Mouse (Mus musculus) liver, embryonic 13.5 days (tissue): Measurements from ENCODE around the gene Appl2. TPM values are rescaled to one million over a fixed set of nuclear protein-coding genes. Genes with fewer than 3 reads are reported as not detected.

Experiments
- ATAC-seq: fragments of 200-750 bp; cut with Nextera tagmentation; 2 replicates; pipeline ENCODE4 v1.8.0; 2017; ENCODE audit warnings: low read depth, mild to moderate bottlenecking, moderate number of reproducible peaks, moderate library complexity
- DNase-seq: peaks from one replicate; pipeline ENCODE4 v3.0.0; 2022
- H3K27ac ChIP-seq: fragments of 300-500 bp; sonication (generic); 2 replicates; pipeline ENCODE4 v1.5.1; 2015; ENCODE audit warnings: moderate library complexity, mild to moderate bottlenecking, inconsistent platforms
- H3K27me3 ChIP-seq: fragments of 300-500 bp; sonication (generic); 2 replicates; pipeline ENCODE4 v1.6.1; 2015; ENCODE audit warnings: mild to moderate bottlenecking, inconsistent platforms
- H3K36me3 ChIP-seq: fragments of 300-500 bp; sonication (generic); 2 replicates; pipeline ENCODE4 v1.6.1; 2015; ENCODE audit warnings: mild to moderate bottlenecking, inconsistent platforms
- H3K4me1 ChIP-seq: fragments of 300-500 bp; sonication (generic); replicated peaks from 2 replicates; pipeline ENCODE4 v1.6.1; 2015; ENCODE audit warnings: inconsistent platforms
- H3K4me2 ChIP-seq: fragments of 300-500 bp; sonication (generic); 2 replicates; pipeline ENCODE4 v1.6.1; 2015; ENCODE audit warnings: inconsistent platforms, mild to moderate bottlenecking, moderate library complexity
- H3K4me3 ChIP-seq: fragments of 300-500 bp; sonication (generic); replicated peaks from 2 replicates; pipeline ENCODE4 v1.5.1; 2015; ENCODE audit warnings: mild to moderate bottlenecking, inconsistent platforms
- H3K9ac ChIP-seq: fragments of 300-500 bp; sonication (generic); 2 replicates; pipeline ENCODE4 v1.6.1; 2015; ENCODE audit warnings: mild to moderate bottlenecking, inconsistent platforms
- H3K9me3 ChIP-seq: fragments of 300-500 bp; sonication (generic); replicated peaks from 2 replicates; pipeline ENCODE4 v1.6.1; 2016; ENCODE audit warnings: inconsistent platforms
- WGBS: fragments of 180-500 bp; shearing (Covaris S2); methylation state at CpG from one replicate; pipeline ENCODE4 v1.1.7; 2015; ENCODE audit not compliant: insufficient replicate concordance; 5-methylcytosine and 5-hydroxymethylcytosine counted together
- polyA plus RNA-seq: library from polyadenylated mRNA; unstranded; fragments of >200 nt; fragmentation: Nextera tagmentation; extraction: Ambion mirVana; gene quantifications from 2 replicates; pipeline ENCODE4 v1.2.1, GENCODE M21; 2015

Gene Appl2
- polyA plus RNA-seq, 1 experiment from 2014 or later = 8.5 TPM

DNA sequence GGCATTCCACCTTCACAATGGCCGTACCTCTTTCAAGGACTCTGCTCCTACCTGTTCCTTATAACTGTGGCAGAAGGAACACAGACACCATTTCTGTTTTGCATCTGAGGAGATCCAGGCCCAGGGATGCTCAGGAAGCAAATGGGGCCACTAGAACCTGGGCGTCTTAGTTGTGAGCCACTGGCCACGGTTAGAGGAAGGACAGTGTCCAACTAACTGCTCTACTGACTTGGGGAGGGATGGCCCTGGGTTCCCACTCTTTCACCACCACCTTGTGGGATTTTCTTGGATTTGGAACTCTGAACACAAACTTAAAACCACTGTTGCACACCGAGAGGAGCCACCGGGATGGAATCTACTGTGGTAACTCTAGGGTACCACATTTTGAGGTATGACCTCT, 36.7 kb downstream of the Appl2 start:
- WGBS = 73% methylated on average over 5 of the region's 5 CpGs
- Histone ChIP-seq H3K4me3 (no peak overlapping the region), H3K4me1 (no peaks in the 10 kb centered on the region), H3K27me3 (no peaks in the 10 kb centered on the region), H3K9me3 (no peaks in the 10 kb centered on the region), H3K36me3 (peaks cover 13% of the 10 kb centered on the region; the same call in 1 of the 2 replicates), H3K27ac (no peak overlapping the region), H3K4me2 (no peak overlapping the region), H3K9ac (no peak overlapping the region)
- DNase-seq = no peak
- no peak for ATAC-seq

DNA sequence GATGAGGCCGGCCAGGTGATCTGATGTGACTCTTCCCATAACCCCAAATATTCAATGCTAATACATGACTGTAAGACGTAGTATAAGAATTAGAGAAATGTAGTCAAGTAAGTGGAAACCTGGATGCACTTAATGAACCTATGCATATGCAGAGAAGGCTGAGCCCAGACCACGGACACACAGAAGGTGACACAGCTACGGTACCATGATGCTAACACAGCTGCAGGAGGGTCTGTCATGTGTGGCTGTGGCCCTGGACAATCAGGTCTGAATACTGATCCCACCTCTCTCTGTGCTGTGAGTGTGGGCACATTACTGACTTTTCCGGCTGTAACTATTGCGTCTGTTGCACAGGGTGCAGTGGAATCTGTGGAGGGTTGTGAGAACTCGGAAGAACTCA, 38.0 kb downstream of the Appl2 start:
- no peak overlapping the region for H3K4me3 ChIP-seq
- ATAC-seq = no peak
- no peak for DNase-seq
- WGBS = 86% methylated on average over 7 of the region's 7 CpGs
- no peaks in the 10 kb centered on the region for H3K27me3 ChIP-seq
- H3K9me3 ChIP-seq = no peaks in the 10 kb centered on the region
- no peak overlapping the region for H3K4me2 ChIP-seq
- no peak overlapping the region for H3K27ac ChIP-seq
- no peaks in the 10 kb centered on the region for H3K4me1 ChIP-seq
- H3K36me3 ChIP-seq = peaks cover 16% of the 10 kb centered on the region; the same call in 1 of the 2 replicates
- H3K9ac ChIP-seq = no peak overlapping the region

DNA sequence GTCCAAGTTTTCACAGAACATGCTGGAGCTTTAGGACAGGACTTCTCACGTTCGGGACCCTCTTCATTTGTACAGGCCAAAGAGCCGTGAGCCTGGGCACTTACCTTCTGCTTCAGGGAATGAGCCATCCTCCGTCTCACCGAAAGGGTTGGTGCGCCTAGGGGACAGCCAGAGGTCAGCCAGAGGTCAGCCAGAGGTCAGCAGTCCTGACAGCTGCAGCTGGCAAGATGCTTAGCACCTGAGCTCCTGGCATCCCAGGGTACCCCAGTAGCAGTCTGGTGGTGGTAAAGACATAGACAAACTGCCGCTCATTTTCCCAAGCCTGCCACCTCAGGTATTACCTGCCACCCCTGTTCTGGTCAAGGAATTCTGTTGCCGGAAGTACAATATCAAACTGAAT, 39.9 kb downstream of the Appl2 start:
- Histone ChIP-seq H3K4me2 (no peak overlapping the region), H3K27me3 (no peaks in the 10 kb centered on the region), H3K4me3 (no peak overlapping the region), H3K4me1 (no peaks in the 10 kb centered on the region), H3K9ac (no peak overlapping the region), H3K9me3 (no peaks in the 10 kb centered on the region), H3K27ac (no peak overlapping the region), H3K36me3 (peaks cover 26% of the 10 kb centered on the region)
- no peak for DNase-seq
- whole genome bisulfite sequencing = 75% methylated on average over 8 of the region's 8 CpGs
- ATAC-seq = no peak

DNA sequence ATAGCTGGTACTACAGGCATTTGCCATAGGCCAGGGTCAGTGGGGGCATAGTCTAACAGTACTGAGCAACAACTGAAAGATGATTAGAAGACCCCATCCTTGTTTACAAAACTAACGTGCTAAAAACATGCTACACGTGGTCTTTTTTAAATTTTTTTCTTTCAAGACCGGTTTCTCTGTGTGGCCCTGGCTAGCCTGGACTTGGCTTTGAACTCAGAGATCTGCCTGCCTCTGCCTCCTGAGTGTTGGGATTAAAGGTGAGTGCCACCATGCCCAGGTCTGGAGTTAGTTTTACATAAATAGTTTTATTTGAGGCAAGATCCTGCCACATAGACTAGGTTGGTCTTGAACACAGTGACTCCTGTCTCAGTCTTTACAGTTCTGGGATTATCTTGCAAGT, 41.4 kb downstream of the Appl2 start:
- no peak overlapping the region for H3K9ac ChIP-seq
- H3K9me3 ChIP-seq = no peaks in the 10 kb centered on the region
- no peak overlapping the region for H3K4me2 ChIP-seq
- no peaks in the 10 kb centered on the region for H3K27me3 ChIP-seq
- 79% methylated on average over 3 of the region's 3 CpGs for WGBS
- DNase-seq = no peak
- no peaks in the 10 kb centered on the region for H3K4me1 ChIP-seq
- no peak overlapping the region for H3K27ac ChIP-seq
- no peak for ATAC-seq
- peaks cover 31% of the 10 kb centered on the region for H3K36me3 ChIP-seq
- H3K4me3 ChIP-seq = no peak overlapping the region

DNA sequence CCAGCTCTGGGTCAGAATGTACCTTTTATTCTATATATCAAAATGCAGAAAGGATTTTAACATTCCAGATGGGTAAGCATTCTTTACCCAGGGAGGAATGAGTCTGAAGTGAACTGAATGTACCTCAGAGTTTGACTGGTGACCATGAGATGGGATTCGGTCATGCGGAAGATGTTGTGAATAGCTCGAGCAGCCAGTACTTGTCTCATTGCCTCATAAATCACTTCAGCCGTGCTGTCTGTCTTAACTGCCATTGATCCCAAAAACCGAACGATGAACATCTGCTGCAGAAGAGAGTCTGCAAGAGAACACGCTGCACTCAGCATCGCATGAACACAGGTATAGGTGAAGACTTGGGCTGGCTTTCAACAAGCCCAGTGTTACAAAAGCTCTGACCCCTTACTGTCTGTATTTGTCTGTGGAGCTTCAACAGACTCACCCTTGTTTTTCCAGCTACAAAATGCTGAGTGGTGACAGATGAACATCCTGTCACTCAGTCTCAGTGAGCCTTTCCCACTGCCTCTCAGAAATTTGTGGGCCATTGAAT, 42.8 kb downstream of the Appl2 start:
- peaks cover 37% of the 10 kb centered on the region for H3K36me3 ChIP-seq
- H3K4me2 ChIP-seq = no peak overlapping the region
- ATAC-seq (no peak), DNase-seq (no peak)
- H3K4me1 ChIP-seq = no peaks in the 10 kb centered on the region
- no peaks in the 10 kb centered on the region for H3K27me3 ChIP-seq
- H3K9me3 ChIP-seq = no peaks in the 10 kb centered on the region
- H3K4me3 ChIP-seq = no peak overlapping the region
- no peak overlapping the region for H3K27ac ChIP-seq
- H3K9ac ChIP-seq = no peak overlapping the region
- 85% methylated on average over 8 of the region's 8 CpGs for WGBS

DNA sequence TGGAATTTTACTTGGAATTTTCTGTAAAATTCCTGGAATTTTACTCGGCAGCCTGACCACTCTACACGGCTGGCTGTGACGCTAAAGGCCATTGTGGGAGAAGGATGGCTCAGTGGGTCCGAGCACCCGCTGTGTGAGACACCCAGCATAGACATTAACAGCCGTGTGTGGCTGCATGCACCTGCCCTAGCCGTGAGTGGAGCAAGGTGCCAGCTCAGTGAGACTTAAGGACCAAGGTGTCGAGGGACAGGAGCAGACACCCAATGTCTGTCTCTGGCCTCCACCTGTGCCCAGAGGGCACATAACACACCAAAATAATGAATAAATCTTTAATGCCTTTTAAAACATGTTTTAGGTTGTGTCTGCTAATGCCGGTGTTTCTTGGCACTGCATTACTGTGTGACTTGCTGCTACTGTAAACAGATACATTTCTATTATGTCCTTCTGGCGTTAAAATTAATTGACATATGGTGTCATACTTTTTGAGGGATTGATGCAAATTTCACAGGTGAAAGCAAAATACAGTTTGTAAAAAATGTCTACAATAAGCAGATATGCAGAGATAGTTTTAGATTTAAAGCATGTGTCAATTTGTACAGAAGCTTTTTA, 44.5 kb downstream of the Appl2 start:
- H3K27ac ChIP-seq = no peak overlapping the region
- H3K9me3 ChIP-seq = no peaks in the 10 kb centered on the region
- H3K4me2 ChIP-seq = no peak overlapping the region
- no peaks in the 10 kb centered on the region for H3K27me3 ChIP-seq
- H3K36me3 ChIP-seq = peaks cover 40% of the 10 kb centered on the region
- WGBS = 84% methylated on average over 10 of the region's 10 CpGs
- no peak overlapping the region for H3K4me3 ChIP-seq
- H3K4me1 ChIP-seq = no peaks in the 10 kb centered on the region
- H3K9ac ChIP-seq = no peak overlapping the region
- no peak for DNase-seq
- ATAC-seq = no peak

DNA sequence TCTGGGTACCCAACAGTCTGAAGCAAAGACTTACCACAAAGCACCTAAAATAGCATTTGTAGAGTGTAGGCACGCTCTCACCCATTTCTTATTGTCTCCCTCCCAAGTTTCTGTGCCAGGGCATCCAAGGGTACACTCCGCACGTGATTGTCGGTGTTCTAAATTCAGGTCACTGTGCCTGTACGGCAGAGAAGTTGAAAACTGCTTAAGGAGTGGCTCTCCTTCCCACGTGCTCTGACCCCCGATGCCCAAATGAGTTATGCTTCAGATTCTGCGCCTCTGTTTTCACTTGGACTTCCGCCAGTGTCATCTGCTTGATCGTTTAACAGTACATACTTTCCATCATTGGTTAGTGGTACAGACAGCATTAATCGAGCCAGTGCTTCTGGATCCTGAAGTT, 47.9 kb downstream of the Appl2 start:
- Histone ChIP-seq H3K4me3 (no peak overlapping the region), H3K4me2 (no peak overlapping the region), H3K27me3 (no peaks in the 10 kb centered on the region), H3K36me3 (peaks cover 49% of the 10 kb centered on the region), H3K4me1 (no peaks in the 10 kb centered on the region), H3K9ac (no peak overlapping the region), H3K9me3 (no peaks in the 10 kb centered on the region), H3K27ac (no peak overlapping the region)
- 86% methylated on average over 11 of the region's 11 CpGs for WGBS
- no peak for ATAC-seq
- no peak for DNase-seq

DNA sequence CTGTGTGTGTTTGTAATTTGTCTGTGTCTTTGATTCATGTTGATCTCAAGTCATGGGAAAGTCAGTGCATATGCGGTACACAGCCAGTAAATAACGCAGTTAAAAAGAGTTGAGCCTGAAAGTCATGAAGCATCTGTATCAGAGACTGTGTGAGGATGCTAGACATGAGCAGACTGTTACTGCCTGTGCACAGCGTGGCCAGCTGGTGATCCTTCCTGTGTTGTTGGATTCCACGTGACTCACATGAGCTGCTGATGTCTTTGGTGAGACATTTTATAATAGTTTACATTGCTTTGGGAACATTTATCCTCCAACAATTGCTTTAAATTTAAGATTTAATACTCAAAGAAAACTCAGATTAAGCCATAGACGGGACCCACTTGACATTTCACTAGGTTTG, 54.0 kb downstream of the Appl2 start:
- DNase-seq (no peak), ATAC-seq (no peak)
- Histone ChIP-seq H3K27me3 (no peaks in the 10 kb centered on the region), H3K36me3 (peaks cover 58% of the 10 kb centered on the region), H3K4me3 (no peak overlapping the region), H3K9me3 (no peaks in the 10 kb centered on the region), H3K27ac (no peak overlapping the region), H3K9ac (no peak overlapping the region), H3K4me2 (no peak overlapping the region), H3K4me1 (no peaks in the 10 kb centered on the region)
- 86% methylated on average over 5 of the region's 5 CpGs for WGBS

DNA sequence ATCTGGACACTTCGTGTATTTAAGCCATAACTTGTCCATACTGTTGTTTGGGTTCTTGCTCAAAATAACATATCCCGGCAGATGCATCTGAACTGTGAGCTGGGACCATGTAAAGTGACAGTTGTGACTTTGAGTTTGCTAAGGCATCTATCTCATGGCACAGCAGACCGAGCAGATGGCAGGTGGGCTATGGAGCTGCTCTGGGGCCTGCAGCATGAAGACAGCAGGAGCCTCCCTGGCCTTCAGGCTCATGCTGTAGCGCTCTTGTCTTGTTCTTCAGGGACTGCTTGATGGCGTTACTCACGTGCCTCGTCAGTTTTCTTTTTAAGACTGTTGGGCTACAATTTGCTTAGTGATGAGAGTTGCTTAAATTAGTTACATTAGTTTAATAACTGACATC, 55.9 kb downstream of the Appl2 start:
- Histone ChIP-seq H3K9ac (no peak overlapping the region), H3K27me3 (no peaks in the 10 kb centered on the region), H3K9me3 (no peaks in the 10 kb centered on the region), H3K27ac (no peak overlapping the region), H3K36me3 (peaks cover 61% of the 10 kb centered on the region), H3K4me2 (no peak overlapping the region), H3K4me3 (no peak overlapping the region), H3K4me1 (no peaks in the 10 kb centered on the region)
- DNase-seq (no peak), ATAC-seq (no peak)
- WGBS = 82% methylated on average over 7 of the region's 7 CpGs

DNA sequence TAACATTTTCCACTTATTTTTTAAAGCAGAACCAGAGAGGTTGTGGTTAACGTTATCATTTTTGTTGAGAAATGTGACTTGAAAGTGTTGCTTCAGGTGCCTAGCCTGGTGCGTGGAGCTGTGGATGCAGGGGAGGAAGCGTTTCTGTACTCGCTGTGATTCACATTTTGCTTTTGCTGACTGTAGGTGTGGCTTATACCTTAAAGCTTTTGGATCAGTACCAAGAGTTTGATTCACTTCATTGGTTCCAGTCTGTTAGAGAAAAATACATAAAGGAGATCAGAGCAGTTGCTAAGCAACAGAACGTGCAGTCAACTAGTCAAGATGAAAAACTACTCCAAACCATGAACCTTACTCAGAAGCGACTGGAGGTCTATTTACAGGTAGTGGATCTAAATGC, 57.7 kb downstream of the Appl2 start:
- H3K4me1 ChIP-seq = no peaks in the 10 kb centered on the region
- 84% methylated on average over 6 of the region's 6 CpGs for WGBS
- no peaks in the 10 kb centered on the region for H3K9me3 ChIP-seq
- no peak overlapping the region for H3K27ac ChIP-seq
- ATAC-seq = no peak
- no peak overlapping the region for H3K4me2 ChIP-seq
- H3K36me3 ChIP-seq = peaks cover 65% of the 10 kb centered on the region
- no peak overlapping the region for H3K9ac ChIP-seq
- H3K4me3 ChIP-seq = no peak overlapping the region
- no peak for DNase-seq
- H3K27me3 ChIP-seq = no peaks in the 10 kb centered on the region

DNA sequence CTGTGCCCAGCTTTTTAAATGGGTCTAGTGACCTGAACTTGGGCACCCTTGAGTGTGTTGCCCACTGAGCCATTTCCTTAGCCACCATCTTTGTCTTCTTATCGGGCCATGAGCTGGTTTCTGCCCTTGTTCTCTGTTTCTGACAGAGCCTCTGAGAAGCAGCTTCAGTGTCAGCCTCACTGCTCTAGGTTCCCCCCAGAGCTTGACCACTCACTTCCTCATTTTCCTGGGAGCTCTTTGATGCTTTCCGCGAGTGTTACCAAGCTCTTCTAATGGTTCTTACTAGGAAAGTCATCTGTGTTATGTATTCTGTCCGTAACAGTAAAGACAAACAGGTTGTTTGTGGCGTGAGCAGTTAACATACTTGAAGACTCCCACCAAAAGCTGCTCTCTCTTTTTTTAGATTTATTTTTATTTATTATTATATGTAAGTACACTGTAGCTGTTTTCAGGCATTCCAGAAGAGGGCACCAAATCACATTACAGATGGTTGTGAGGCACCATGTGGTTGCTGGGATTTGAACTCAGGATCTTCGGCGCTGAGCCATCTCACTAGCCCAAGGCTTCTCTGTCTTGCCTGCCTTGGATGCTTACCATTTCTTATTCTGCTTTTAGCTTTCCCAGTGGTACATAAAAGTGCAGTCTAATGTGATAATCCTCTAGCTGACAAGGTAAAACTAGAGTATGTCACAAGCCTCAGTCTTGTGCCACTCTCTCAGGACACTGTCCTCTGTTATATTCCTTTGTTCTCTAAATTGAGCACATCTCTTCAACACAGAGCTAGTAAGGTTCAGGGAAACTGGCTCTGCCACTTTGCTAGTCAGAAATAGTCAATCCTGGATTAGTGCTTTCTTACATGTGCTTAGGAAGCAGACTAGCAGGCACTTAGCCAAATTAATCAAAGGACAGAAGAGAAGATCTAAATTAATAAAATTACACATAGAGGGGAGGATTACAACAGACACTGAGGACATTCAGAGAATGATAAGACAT, 82.8 kb downstream of the Appl2 start:
- WGBS = 71% methylated on average over 7 of the region's 7 CpGs
- H3K9me3 ChIP-seq = no peaks in the 10 kb centered on the region
- no peaks in the 10 kb centered on the region for H3K27me3 ChIP-seq
- H3K27ac ChIP-seq = no peak overlapping the region
- no peak overlapping the region for H3K4me3 ChIP-seq
- H3K36me3 ChIP-seq = peaks cover 60% of the 10 kb centered on the region
- no peaks in the 10 kb centered on the region for H3K4me1 ChIP-seq
- no peak for ATAC-seq
- no peak for DNase-seq
- H3K4me2 ChIP-seq = no peak overlapping the region
- no peak overlapping the region for H3K9ac ChIP-seq
